ENCODE assay signal across 26 mouse cellular contexts in genomic region chr3:141626935-141627638, GRCm38 (mm10).
"Had no signal": no experiment of that assay in that cellular context is flagged by ENCODE, and none has a peak within 500 bp of the region (broad histone marks: within the 10 kb centered on the region; RNA-seq: fewer than 3 reads in every experiment).

No protein-coding gene starts in this region.

- H3K4me1 ChIP-seq: heart, embryonic 10.5 days; heart, embryonic 12.5 days; hindbrain, embryonic 10.5 days; hindbrain, embryonic 15.5 days; kidney, embryonic 15.5 days; limb, embryonic 13.5 days; limb, embryonic 15.5 days; liver, embryonic 12.5 days had no signal

- ATAC-seq: forebrain, postnatal 0 days; hindbrain, postnatal 0 days; intestine, embryonic 16.5 days; liver, embryonic 12.5 days had no signal

- H3K27ac ChIP-seq: heart, embryonic 10.5 days; hindbrain, embryonic 10.5 days; hindbrain, embryonic 13.5 days; hindbrain, embryonic 15.5 days; hindbrain, postnatal 0 days; kidney, embryonic 15.5 days; kidney, postnatal 0 days; limb, embryonic 13.5 days; limb, embryonic 15.5 days; liver, embryonic 12.5 days; liver, embryonic 14.5 days had no signal

- H3K9me3 ChIP-seq: heart, embryonic 10.5 days; heart, embryonic 12.5 days; hindbrain, embryonic 10.5 days; hindbrain, embryonic 13.5 days; hindbrain, embryonic 15.5 days; kidney, embryonic 15.5 days; limb, embryonic 13.5 days; limb, embryonic 15.5 days; liver, embryonic 12.5 days had no signal

- H3K27me3 ChIP-seq: heart, embryonic 12.5 days; hindbrain, embryonic 13.5 days; hindbrain, embryonic 15.5 days; kidney, embryonic 15.5 days; limb, embryonic 13.5 days; limb, embryonic 15.5 days; liver, embryonic 12.5 days had no signal

- H3K4me2 ChIP-seq: heart, embryonic 12.5 days; hindbrain, embryonic 13.5 days; hindbrain, embryonic 15.5 days; kidney, embryonic 15.5 days; limb, embryonic 13.5 days; limb, embryonic 15.5 days; liver, embryonic 12.5 days had no signal

- DNase-seq: forebrain, postnatal 0 days; gastrocnemius, postnatal 14 days; gastrocnemius, postnatal 36 days; heart, adult 18-20 months; heart, postnatal 10 days; heart, postnatal 4 days; kidney, adult 11 months; kidney, adult 2 months; kidney, adult 9 months; kidney, postnatal 14 days; kidney, postnatal 36 days; layer of hippocampus, adult 9-11 months; layer of hippocampus, postnatal 36 days had no signal

- H3K36me3 ChIP-seq: heart, embryonic 10.5 days; heart, embryonic 12.5 days; hindbrain, embryonic 10.5 days; hindbrain, embryonic 13.5 days; hindbrain, embryonic 15.5 days; kidney, embryonic 15.5 days; limb, embryonic 13.5 days; limb, embryonic 15.5 days; liver, embryonic 12.5 days had no signal

- H3K4me3 ChIP-seq: heart, embryonic 10.5 days; heart, embryonic 12.5 days; hindbrain, embryonic 10.5 days; hindbrain, embryonic 13.5 days; hindbrain, embryonic 15.5 days; kidney, embryonic 15.5 days; limb, embryonic 13.5 days; limb, embryonic 15.5 days; liver, embryonic 12.5 days had no signal

- H3K9ac ChIP-seq: forebrain, postnatal 0 days; heart, embryonic 12.5 days; hindbrain, embryonic 13.5 days; hindbrain, embryonic 15.5 days; kidney, embryonic 15.5 days; limb, embryonic 13.5 days; limb, embryonic 15.5 days; liver, embryonic 12.5 days; liver, embryonic 14.5 days had no signal
